Mouse (Mus musculus) natural killer cell, adult 2 months (primary cell): ENCODE measurements around the gene 9530068E07Rik.
"Not testable (repeated sequence)": the region's sequence is repeated elsewhere in the genome, so short reads cannot be mapped to it uniquely, and the experiment has no call there.

Experiments used
- DNase-seq, 2 experiments: peaks; one replicate each; pipeline ENCODE4 v3.0.0; 2022; ENCODE audit warnings: low spot score in 2 of 2

Gene 9530068E07Rik

DNA sequence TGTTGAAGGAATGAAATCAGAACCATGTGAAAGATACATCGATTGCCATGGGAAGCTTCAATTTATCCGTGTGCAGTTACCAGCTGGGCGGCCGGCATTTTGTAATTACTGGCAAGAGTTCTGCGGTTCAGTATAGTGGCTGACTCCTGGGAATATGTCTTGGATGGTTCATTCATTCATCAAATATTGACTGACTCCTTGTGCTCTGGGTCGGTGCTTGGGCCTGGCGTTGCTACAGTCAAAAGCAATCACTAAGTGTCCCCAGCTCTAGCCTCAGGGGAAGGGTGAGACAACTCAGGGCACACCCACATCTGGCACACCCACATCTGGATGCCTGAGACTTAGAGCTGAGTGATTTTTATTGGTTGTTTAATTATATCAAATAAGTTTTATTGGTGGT, 22.4 kb upstream of the 9530068E07Rik start:
- no peak for DNase-seq

DNA sequence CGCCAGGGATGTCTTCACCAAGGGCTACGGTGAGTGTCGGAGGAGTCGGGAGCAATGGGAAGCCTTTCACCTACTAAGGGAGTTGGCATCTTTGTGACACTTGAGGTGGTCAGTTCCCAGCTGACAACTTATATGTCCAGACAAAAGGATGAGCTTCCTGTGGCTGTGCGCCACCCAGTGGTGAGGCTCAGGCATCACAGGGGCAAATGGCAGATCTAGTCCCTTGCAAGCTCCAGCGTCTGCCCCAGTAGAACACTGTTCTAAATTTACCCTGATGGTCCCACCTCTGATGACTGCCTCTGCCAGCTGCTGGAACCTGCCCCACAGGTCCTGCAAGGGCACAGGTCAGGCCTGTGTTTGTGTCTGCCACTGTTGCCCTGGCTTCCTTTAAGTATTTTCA, 21.9 kb upstream of the 9530068E07Rik start:
- peak; percentile 52 to 54 for DNase-seq

DNA sequence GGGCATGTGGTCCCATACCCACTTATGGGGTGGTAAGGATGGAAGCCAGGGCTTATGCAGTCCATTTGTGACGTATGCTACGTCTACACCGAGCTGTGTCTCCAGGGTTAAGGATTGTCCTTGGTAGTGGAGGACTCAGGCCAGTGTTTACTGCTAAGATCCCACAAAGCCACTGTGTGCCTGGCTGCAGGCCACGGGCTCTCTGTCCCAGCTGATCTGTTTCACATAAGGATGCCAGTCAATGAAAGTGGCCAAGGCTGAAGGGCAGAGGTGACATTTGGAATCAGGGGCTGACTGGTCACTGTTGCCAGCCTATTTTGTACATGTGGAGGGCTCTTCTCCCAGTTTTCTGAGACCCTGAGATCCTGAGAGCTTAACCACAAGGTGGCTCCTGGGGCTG, 18.6 kb upstream of the 9530068E07Rik start:
- DNase-seq: no peak

DNA sequence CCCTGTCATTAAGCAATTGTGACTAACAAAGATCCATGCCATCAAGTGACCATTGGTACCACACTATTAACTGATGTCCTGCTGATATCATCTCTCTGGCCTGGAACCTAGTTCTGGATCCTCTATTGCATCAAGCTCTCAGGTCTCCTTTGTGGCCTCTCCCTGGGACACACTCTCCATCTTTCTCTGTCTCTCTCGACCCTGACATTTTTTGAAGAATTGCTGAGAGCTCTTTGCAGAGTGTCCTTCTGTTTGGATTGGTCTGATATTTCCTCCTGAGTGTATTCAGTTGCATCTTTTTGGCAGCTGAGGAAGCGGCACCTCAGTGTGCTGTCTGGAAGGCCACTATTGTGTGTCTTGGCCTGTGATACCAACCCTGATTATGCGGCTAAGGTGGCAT, 17.0 kb upstream of the 9530068E07Rik start:
- DNase-seq: no peak

DNA sequence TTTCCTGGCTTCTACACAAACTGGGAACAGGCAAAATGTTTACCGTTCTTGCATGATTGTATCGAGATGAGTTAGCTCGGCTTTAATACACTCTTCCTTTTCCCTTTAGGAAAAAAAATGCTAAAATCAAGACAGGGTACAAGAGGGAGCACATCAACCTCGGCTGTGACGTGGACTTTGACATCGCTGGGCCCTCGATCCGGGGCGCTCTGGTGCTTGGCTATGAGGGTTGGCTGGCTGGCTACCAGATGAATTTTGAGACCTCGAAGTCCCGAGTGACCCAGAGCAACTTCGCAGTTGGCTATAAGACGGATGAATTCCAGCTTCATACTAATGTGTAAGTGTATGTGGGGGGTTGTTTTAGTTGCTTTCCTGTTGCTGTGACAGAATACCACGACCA, 12.5 kb upstream of the 9530068E07Rik start:
- no peak for DNase-seq

DNA sequence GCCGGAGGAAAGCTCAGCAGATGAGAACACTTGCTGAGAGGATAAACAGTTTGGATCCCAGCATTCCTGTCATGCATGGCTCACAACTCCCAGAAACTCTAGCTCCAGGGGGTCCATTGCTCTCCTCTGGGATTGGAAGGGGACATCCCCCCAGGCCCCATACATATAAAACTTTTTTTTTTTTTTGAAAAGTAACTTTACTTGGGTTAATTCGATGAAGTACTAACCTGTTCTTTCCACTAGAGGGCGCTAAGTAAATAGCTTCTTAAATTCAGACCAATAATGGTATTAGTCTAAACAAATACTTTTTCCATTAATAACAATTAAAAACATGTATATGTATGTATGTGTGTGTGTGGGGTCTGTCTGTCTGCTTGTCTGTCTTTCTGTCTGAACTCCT, 11.6 kb upstream of the 9530068E07Rik start:
- no peak for DNase-seq

DNA sequence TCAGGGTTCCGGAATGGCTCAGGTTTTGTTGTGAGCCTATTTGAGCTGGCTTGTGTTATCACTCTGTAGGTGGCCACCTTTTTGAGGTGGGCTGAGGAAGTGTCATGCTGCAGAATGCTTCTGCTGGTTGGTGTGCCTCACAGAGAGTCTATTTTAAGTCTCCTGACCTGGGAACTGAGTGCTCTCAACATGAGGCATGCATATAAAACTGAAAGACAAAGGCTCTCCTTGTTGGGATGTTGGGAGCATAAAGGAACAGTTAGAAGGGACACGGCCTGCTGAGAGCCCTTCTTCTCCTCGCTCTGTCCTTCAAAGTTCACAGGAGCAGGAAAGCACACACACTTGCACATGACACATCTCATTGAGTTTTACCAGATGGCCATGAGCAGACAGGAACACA, 9.3 kb upstream of the 9530068E07Rik start:
- DNase-seq: no peak

DNA sequence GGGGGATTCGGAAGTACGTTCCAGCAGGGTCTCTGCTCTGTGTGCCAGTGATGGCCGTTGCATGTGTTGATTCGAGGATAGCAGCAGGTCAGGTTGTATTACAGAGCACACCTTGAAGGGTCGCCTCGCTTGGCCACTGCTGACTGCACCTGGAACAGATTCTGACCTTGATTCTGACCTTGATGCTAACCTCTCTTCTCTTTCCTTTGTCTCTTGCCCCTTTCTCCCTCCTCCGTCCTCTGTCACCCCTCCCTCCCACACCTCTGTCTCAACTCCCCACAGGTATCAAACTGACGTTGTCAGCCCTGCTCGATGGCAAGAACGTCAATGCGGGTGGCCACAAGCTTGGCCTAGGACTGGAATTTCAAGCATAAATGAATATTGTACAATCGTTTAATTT, 8.1 kb upstream of the 9530068E07Rik start:
- no peak for DNase-seq

DNA sequence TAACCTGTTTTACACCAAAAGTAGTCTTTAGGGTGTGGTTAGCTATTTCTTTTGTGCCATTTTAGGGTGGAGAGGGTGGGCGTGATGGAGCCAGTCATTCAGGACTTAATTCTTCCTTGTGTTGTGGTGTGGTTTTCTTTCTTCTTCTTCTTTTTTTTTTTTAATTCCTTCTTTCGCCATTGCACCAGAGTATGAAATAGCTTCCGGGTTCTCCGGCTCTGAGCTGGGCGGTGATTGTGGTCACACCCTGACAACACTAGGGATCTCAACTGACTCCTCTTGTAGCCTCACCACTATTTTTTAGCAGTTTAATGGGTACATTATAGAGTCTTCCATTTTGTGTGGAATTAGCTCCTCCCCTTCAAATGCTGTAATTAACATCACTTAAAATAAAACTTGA, 7.2 kb upstream of the 9530068E07Rik start:
- DNase-seq: not testable (repeated sequence)

DNA sequence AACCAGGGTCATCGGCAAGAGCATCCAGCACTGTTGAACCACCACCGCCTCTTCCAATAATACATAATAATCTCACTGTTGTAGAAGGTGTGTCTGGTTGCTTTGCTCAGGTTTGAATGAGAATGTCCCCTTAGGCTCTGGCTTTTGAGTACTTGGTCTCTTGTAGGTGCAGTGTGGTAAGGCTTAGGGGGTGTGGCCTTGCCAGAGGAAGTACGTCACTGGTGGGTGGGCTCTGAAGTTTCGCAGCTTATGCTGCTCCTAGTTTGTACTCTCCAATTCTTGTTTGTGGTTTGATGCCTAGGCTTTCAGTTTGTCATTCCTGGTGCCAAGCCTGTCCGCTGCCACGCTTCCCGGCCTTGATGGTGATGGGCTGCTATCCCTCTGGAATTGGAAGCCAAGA, 6.3 kb upstream of the 9530068E07Rik start:
- DNase-seq: no peak

DNA sequence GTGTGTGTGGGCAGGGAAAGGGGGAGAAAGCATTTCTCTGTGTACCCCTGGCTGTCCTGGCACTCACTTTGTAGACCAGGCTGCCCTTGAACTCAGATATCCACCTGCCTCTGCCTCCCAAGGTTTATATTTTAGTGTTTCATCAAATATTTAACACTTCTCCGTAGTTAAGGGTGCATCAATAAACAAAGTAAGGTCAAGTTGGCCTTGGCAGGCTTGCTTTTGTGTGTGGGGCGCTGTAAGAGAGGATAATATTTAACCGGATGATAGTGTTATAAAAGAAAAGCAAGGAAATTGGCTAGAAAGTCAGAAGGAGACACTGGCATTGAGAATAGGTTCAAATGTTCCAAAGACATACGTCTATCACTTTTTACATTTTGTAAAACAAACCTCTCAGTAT, 1.7 kb upstream of the 9530068E07Rik start:
- DNase-seq: no peak

DNA sequence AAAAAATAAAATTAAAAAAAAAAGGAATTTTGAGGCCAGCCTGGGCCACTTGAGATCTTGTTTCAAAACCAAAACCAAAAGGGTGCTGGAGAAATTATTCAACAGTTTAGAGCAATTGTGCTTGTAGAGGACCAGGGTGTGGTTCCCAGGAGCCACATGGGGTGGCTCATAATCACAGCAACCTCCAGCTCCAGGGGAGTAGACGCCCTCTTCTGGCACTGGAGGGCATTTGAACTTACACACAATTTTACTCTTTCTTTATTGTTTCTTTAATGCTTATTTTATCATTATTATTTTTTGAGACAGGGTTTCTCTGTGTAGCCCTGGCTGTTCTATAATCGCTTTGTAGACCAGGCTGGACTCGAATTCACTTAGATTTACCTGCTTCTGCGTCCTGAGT, 885 bp upstream of the 9530068E07Rik start:
- DNase-seq: peak in 1 of 2 experiments; percentile 13

DNA sequence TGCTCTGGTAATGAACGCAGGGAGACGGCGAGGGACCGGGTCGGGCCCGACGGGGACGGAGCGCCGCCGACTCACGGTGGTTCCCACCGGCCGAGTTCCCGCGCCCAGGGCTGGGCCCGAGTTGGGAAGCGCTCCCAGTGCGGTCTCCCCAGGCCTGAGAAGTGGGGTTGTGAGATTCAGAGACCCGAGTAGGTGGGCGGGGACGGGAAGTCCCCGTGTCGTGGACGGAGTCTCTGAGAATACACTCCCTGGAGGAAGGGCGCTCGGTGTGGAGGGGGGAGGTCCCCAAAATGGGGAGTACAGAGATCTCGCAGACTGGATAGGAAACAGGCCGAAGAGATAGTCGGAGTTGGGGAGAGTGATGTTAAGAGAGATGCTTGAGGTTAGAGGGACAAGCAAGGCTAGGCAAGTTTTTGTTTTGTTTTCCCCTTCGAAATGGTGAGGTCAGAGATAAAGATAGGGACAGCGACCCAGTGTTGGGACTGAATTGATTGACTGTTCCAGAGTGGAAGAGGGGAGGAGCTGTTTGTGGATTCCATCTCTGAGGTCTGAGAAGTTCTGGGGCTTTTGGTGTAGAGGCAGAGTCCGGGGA, 465 bp downstream of the 9530068E07Rik start:
- DNase-seq: peak in 1 of 2 experiments; percentile 41

DNA sequence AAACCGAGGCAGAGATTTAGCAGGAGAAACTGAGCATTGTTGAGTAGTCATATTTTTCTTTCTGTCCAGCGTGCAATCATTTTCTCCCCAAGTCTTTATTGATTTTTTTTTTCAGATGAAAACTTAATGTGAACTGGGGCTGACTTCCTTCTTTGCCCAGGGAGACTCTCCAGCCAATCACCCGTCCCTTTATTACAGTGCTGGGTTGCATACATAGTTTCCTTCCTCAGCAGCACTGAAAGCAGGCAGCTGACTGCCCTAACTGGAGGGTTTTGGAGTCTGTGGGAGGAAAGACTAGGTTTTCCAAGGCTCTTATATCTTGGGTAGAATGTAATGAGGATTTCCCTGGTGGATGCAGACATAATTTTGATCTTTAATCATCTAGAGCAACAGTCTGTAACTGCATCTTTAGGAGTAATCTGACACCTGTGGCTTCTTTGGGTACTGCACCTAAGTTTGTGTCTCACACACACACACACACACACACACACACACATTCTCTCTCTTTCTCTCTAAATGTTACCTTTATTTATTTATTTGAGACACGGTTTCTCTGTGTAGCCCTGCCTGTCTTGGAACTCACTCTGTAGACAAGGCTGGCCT, 1.3 kb downstream of the 9530068E07Rik start:
- DNase-seq: peak; percentile 21 to 46

DNA sequence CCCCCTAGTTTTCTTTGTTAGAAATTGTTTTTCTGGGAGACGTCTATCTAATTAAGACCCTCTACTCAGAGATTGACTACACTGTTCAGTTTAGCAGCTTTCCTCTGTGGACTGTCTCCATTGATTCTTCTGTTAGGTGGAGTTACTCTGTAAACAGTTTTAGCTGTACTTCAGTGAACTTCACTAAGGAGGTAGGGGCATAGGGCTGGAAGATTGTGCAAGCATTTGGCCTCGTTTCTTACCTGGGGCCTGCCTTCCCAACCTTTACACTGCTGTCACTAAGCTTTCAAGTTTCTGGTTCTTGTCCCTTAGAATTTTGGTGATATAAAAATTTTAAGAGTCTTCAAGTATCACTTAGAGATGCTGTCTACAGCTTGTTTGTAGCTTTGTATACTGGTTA, 5.2 kb downstream of the 9530068E07Rik start:
- DNase-seq: no peak

DNA sequence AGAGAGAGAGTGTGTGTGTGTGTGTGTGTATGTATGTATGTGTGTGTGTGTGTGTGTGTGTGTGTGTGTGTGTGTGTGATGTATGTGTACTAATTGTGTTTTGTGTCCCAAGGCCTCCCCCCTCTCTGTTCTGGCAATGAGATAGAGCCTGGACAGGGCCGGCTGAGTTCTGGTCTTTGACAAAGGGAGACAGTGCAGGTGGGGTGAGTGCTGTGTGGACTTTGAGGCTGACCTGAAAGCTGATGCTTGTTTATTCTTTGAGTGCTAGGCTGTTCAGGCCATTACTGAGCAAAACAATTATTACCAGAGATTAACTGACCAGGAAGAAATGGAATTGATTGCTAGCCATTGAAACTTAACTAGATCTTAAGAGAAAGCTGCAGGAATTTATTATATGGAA, 6.3 kb downstream of the 9530068E07Rik start:
- DNase-seq: no peak

DNA sequence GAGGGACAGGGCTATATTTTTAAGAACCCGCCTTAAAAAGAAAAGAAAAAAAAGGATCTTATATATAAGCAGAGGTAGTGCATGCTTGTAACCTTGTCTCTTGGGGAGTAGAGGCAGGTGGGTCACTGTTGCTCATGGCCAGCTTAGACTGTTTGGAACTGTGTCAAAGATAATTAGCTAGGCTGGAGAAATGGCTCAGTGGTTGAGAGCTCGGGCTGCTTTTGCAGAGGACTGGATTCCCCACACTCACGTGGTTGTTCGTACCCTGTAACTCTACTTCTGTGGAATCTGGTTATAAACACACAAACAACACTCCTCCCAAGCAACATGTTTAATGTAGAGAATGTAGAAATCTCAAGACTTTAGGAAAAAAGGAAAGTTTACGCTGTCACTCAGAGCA, 8.0 kb downstream of the 9530068E07Rik start:
- no peak for DNase-seq

DNA sequence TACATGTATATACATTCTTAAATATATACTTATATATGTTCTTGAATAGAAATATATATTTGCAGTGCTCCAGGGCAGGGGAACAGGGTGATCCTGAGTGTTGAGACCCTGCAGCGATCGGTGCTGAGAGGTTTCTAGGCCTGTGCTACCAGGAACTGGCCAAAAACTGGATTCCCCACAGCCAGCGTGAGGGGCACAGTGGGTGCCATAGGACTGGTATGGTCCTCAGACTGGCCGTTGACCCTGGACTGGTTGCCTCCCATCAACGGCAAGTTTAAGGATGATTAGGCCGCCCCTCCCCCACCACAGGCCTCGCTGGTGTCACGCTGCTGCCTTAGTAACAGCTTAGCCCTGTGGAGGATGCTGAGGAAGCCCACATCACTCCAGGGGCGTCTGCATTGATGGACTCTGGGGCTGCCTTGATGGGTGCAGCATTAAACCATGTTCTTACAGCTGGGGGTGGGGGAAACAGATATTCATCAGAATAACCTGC, 9.0 kb downstream of the 9530068E07Rik start:
- no peak for DNase-seq

DNA sequence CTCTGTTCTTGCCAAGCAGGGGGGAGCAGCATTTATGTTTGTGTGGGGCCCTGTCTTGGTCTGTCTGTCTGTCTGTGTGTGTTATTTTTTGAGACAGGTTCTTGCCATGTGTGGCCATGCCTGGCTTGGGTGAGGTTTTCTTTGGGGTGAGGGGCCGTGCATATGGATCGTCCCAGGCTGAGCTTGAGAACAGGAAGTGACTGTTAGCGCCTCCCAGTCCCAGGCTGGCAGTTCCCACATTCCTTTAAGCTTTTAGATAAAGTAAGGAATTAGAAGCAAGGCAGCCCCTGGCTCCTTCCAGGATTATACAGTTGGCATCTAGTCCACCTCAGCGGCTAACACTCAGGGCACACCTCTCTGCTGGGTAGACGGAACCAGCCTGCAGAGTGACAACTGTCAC, 13.1 kb downstream of the 9530068E07Rik start:
- DNase-seq: no peak

DNA sequence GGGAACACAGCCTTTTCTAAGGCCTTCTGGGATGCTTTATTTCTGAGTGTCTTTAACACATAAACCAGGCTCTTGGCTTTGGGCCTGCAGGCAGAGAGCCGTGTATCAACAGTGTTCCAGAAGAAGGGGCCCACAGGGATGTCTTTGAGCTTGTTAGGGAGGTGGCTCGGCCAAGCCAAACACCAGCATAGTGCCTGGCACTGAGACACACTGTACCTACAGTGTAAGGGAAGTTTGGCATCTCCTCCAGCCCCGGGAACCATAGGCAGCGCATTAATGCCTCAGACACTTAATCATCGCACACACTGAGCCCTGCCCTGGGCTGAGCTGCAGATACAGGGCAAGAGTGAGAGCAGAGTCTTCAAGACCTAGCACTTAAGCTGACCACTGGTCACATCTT, 22.1 kb downstream of the 9530068E07Rik start:
- no peak for DNase-seq

DNA sequence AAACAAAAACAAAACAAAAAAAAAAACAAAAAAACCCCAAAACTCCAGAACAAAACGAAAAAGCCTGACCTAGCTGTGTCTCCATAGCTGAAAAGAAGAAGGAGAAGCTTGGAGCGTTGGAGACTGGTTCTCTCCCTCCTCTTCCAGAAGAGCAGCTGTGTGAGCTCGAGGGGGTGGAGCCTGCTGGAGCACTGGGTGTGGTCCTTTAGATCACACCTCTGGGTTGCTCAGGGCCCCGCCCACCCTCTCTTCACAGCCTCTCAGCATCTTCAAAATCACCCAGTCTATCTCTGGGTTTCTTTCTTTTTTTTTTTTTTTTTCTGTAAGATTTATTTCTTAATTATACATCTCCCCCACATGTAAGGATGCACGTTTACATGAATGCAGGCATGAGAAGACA, 23.0 kb downstream of the 9530068E07Rik start:
- no peak for DNase-seq

DNA sequence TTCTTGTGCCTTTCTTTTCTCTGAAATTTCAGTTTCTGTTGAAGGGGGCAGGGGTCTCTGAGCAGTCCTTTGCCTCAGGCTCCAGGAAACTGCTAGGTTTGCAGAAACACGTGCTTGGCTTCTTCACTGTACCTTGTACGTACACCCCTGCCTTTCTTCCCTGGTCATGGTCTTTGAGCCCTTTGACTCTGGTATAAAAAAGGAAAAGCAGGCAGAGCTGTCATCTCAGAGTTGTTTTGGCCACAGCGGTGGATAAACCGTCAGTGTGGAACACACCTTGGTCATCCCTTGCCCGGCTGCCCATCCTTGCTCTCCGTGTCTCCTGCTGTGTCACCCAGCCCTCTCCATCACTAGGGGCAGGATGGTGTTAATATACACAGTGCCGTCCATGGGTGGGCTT, 23.6 kb downstream of the 9530068E07Rik start:
- no peak for DNase-seq

DNA sequence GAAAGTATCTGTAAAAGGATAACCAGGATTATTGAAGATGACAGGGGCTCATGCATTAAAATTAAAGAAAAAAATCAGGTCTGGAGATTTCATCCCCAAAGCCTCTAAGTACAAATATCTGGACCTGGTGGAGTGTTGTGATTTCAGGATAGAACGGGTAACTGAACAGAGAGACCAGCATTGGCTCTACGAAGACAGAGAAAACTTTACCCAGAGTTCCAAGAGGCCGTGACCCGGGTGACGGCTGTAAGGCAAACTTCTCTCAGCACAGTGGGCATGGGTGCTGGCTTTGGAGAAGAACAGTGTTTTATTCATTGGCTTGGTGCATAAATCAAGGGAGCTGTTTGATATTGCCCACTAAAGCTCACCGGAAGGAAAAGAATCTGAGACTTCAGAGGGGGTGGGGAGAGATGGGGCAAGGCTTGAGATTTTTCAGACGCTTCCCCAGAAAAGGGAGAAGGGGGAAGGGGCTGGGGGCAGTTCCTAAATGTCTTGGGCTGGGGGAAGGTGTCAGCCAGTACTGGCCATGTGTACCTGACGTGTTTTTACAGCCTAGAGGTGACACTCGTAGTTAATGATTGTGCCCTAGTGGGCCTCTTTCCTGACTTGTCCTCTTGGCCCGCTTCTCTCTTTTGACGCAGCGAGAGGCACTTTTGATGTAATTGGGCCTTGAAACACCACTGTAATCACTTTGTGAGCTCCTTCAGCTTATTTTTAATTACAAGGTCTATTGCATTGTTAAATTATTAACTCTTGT, 24.2 kb downstream of the 9530068E07Rik start:
- DNase-seq: no peak
